Mouse (Mus musculus): Measurements from ENCODE around the gene Mgll. TPM values are rescaled to one million over a fixed set of nuclear protein-coding genes. Genes with fewer than 3 reads are reported as not detected.

Mgll gene
- total RNA-seq, 2 experiments from 2014 or later: 173 to 177 TPM

DNA sequence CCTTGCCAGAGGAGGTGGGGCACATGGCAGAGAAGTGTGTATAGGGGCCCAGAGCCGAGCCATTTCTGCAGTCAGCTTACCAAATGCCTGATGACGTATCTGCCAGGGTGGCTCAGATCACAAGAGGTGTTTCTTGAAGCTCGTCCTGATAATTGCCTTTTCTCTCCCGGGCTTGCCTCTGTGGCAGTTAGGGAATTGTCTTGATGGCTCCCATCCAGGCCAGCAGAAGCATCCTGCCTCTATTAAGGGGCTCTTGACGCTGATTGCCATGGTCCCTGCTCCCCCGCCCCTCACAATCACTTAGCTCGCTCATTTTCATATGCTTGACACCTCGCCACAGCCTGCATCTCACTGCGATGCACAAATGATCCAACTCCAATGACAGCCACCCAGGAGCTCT is 67.1 kb downstream of the Mgll start:
- intact Hi-C loops (cut with DNase I): no loop called here
- DNase-seq: no peak

DNA sequence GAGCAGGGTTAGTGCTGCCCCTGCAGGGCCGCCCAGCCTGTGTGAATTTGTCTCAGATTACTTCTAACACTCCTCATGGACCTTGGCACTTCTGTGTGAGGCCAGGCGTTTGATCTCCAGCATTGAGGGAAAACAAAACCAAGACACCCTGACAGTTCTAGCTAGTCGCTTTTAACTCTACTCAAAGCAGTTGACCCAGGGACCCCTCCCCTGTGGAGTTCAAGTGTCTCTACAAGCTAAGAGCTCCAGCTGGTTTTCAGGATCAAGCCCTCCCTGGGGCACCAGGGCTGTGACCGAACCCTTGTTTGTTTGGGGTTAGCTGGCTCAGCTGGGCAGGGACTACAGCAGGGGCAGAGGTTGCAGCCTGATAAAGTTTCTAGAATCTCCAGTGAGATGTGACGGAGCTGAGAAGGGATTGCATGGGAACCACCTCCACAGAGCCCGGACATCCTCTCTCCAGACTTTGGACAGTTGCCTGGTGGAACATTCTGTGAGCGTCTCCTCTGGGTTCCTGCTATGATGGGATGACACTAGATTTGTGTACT is 68.0 kb downstream of the Mgll start:
- DNase-seq: peak in 1 of 2 experiments; percentile 55
- intact Hi-C loops (cut with DNase I): no loop called here

DNA sequence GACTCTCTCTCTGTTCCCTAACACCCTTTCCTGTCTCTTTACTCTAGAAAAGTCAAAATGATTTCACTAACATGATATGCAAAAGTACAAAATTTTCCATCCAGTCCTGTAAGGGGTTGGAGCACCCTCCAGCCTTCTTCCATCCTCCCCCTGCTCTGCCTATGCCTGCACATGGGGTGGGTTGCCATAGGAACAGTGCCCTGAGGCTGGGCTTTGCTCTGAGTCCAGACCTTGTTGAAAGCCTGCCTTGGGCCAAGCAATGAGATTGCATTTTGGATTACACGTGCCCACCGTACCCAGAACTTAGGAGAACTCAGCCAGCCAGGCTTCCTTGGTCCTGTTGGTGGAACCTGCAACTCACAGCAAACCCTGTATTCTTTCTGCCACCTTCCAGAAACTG is 69.0 kb downstream of the Mgll start:
- DNase-seq: no peak
- intact Hi-C loops (cut with DNase I): no loop called here

DNA sequence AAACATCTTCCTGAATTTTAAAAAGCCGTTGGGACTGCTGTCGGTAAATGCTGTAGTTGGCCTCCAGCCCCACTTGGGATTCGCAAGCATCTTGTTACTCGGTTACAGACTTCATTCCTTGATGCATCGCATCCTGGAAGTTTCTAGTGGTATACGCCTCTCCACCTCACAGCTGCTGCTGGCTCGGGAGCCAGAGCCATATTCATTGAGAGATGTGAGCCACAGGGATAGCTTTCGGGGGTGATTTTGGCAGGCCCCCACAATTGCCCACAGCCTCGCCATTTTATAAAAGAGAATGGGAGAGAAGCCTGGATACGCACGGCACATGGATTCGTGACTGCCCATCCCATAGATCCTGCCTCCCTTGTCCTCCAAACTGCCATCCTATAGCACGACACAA is 69.7 kb downstream of the Mgll start:
- intact Hi-C loops (cut with DNase I): no loop called here
- no peak for DNase-seq

DNA sequence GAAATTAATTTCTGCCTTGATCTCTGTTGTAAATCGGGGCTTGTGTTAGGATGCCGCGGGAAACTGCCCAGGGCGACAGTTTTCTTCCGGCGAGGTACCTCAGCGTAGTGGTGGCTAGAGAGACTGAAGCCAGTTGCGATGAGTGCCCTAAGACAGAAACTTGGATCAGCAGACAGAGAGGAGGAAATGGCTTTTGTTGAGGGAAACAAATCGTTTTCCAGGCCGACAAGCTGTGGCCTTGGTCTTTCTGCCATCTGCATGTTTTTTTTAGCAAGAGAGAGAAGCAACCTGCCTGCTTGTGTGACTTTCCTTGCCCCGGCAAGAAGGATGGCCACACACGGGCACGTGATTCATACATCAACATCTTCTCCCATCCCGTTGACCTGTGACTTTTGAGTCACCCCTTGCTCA is 70.4 kb downstream of the Mgll start:
- intact Hi-C loops (cut with DNase I): no loop called here
- DNase-seq: no peak

DNA sequence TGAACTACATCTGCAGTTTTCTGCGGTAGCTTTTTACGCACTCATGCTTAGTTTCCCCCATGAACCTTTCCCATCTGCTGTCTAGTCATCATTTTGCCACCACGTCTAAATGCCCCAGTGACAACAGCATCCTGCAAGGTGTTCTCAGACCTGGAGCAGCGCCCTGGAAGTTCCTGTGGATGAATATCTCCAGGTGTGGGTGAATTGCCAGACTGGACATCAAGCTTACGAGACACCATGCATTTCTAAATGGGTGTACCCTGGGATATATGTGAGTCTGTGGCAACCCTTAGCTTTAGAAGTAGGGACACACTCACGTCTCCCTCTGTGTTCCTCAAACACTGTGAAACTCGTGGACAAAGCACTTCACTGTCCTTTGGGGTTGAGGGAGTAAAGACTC is 76.0 kb downstream of the Mgll start:
- intact Hi-C loops (cut with DNase I): no loop called here
- DNase-seq: no peak

DNA sequence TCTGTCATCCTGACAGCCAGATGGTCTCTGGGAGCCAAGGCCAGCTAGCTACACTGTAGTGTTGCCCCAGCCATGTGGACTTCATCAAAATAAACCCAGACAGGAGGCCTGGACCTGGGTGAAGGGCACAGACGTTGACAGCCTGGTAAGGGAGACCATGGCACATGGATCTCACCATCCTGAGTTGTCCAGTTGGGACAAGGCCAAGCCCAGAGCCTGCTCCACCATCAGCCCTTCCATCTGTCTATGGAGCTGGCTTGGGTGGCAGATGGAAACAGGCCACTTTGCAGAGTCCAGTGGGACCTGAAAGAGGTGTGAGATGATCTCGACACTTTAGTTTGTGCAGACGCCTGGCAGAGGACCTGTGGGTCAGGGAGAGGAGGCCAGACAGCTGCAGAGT is 76.5 kb downstream of the Mgll start:
- intact Hi-C loops (cut with DNase I): no loop called here
- no peak for DNase-seq

DNA sequence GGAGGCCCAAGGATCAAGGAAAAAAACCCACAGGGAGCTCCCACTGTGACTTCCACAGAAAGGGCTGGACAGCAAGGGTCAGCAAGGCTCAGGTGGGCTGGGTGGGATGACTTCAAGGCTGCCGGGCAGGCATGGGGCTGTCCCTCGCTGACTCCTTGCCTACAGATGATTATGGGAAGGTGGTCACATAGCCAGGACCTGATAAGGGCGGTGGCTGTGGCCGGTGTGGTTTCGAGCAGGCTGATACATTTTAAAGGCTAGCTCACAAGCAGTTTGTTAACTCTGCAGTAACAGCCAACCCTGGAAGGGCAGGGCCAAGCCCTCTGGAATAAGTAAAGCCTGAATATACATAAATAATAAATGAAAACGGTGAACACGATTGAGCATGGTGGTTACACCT is 78.8 kb downstream of the Mgll start:
- intact Hi-C loops (cut with DNase I): no loop called here
- DNase-seq: no peak

DNA sequence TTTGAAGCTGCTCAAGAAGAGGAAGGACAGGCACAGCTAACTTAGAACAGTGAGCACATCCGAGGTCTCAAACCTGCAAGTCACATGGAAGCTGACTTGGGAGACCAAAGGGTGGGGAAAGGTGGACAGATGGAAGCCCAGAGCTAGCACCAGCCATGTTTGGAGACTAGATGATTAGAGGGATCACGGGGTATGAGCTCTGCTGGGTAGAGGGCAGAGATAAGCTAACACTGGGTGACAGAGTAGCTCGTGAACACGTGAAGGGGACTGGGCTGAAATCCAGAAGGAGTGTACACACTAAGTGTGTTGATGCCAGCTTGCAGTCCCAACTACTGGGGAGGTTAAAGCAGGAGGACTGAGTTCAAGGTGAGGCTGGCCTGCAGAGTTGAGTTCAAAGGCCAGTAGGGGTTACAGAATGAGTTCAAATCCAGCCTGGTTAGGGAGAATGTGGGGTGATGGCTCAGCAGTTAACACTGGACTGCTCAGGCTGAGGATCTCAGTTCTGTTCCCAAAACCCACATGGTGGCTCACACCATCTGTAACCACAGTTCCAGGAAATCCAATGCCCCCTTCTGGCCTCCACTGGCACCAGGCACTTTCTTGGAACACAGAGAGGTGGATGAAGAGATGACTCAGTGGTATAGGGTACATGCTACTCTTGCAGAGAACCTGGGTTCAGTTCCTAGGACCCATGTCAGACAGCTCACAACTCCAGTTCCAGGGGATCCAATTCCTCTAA is 79.9 kb downstream of the Mgll start:
- intact Hi-C loops (cut with DNase I): no loop called here
- DNase-seq: no peak

DNA sequence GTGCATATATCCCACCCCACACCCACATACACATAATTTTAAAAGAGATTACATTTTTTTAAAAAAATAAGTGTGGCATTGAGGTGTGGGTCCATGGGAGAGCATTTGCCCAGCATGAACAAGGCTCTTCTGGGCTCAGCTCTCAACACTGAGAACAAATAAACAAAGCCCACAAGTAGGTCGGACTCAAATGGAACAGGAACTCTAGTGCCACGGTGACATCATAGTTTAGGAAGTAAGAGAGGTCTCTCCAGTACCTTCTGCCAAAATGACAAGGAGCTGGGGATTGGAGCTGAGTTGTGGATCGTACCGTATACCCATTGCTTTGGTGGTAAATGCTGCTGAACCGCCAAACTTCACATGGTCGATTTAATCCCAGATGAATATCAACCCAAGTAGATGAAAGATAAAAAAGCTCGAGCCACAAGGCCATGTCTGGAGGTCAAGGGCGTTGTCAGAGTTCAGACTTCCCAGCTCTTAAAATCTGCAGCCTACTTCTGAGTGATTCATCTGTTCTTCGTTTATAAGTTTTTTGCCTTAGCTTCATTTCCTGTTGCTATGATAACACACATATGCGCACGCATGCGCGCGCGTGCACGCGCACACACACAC is 80.9 kb downstream of the Mgll start:
- intact Hi-C loops (cut with DNase I): no loop called here
- no peak for DNase-seq

DNA sequence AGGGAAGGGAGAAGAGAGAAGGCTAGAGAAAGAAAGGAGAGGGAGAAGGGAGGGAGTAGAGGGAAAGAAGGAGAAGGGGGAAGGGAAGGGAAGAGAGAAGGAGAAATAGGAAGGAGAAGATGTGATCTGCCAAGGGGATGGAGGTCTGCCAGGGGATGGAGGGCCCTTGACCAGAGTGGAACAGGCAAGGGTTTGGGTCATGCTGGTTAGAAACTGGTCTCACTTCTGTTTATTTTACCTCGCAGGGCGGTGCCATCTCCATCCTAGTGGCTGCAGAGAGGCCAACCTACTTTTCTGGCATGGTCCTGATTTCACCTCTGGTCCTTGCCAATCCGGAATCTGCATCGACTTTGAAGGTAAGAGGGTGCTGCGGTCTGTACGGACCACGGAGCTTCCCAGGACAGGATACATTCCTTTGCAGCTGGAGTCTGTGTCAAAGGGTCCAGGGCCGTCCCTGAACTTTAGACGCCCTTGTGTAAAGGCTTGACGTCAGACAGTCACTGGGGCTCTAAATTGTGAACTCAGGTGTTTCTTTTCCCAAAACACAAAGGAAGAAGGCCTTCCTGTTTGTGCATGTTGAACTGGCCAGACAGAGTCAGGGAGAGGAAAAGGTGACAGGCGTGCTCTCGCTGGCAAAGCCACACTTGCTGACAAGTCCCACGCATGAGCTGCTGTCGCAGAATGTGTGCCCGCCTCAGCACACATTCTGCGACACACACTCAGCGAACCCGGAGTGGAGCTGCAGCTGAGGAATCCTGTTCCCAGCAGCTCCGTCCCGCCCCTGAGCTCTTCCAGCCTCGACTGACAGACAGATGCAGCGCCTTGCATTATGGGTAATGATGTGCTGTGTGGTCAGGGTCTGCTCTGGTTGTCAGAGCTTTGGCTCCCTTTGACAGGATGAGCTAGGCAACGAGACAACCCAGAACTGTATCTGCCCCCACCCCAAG is 85.2 kb downstream of the Mgll start:
- intact Hi-C loops (cut with DNase I): no loop called here
- no peak for DNase-seq

DNA sequence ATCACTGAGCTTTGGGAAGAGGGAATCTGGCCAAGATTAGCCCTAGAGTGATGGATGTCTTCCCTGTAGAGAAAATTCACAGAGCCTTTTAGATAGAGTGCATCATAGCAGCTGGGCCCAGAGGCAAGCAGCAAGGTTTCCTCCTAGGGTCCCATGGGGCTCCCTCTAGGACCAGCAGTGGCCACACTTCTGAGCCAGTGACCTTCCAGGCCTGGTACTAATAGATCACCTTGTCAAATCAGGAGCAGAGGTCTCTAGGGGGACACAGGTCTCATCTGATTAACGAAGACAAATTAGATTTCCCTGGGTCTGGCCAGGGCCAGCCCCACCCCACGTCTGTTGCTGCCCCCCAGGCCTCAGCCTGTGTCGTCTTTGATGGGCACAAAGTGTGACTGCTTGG is 86.1 kb downstream of the Mgll start:
- DNase-seq: no peak
- intact Hi-C loops (cut with DNase I): no loop called here

DNA sequence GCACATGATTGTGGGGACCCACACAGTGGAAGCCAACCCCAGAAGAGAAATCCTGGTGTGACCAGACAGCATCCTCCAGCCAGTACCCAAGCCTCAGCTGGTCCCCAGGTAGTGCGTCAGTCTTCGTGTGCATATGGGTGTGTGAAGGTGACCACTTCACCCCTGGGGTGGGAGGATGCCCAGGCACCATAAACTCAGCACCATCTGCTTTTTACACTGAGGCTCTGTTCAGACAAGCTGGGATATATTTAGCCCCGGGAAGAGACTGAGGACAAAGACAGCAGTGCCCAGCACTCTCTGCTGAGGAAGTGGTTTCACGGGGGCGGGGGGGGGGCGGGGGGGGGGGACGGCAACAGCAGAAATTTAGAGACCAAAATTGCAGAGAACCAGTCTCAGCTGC is 87.2 kb downstream of the Mgll start:
- no peak for DNase-seq
- intact Hi-C loops (cut with DNase I): no loop called here

DNA sequence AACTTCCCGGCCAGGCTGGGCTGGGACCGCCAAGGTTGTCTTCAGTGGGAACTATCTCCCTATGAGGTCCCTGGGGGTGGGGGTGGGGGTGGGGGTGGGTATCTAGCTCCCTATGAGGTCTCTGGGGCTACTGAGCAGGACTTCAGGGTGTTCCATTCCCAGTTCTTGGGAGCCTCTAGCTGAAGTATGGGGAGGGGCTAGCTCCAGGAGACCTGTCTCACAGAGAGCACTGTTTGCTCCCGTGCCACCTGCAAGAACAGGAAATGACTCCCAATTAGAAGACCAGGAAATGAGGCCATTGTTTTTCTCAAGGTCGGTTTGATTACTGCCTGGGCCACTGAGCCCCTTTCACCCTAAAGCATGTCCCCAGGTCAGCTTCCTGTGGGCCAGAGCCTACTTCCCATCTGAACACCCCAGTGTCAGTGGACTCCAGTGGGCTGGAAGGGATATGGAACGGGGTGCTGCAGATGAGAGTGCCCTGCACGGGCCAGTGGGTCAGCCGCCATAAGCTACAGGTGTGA is 87.7 kb downstream of the Mgll start:
- no peak for DNase-seq
- intact Hi-C loops (cut with DNase I): no loop called here

DNA sequence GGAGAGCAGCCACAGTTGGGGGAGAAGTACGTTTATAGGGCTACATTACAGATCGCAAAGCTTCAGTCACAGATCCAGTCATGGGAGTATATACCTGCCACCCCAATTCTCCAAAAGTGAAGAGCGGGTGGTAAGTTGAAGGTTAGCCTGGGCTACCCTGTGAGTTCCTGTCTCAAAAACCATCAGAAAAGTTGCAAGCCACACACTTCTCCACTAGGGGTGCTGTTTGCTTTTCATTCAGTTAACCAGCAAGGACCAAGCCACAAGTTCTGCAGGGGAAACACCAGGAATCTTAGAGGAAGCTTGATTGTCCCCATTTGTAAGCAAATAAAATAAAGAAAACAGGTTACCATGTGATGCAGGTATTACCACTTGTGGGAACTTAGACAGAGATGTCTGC is 88.7 kb downstream of the Mgll start:
- intact Hi-C loops (cut with DNase I): no loop called here
- DNase-seq: peak in 1 of 2 experiments; percentile 58

DNA sequence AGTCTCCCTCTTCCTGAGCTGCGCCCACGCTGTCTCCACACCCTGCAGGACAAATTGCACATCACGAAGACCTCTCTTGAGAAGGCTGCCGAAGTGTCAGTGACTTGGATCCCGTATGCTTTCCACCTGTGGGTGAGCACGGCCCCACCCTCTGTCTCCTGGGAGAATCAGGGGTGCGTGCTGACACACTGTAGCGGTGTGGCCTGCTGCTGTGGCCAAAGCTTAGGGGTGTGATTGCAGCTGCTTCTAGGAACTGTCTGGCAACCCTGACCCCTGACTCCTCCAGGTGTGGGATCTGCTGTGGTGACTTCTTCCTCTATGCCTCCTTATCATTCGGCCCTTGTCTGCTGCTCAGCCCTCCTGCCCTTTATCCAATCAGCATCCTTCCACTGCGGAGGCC is 89.6 kb downstream of the Mgll start:
- intact Hi-C loops (cut with DNase I): no loop called here
- no peak for DNase-seq

DNA sequence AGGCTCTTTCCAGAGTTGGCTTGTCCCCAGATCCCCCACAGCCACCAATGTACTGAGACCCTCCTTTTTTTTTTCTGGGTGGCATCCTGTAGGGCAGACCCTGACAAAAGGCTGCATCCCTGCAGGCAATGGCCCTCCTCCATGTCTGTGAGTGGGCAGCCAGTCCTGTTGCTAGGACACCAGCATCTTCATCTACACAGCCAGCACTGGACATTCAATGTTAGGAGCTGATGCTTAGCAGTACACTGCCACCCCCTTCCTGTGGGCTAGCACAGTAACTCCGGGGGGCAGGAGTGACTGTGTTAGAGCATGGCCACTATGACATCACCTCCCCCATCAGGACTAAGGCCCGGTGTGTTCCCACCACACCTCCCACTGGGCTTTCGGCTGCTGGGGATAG is 90.8 kb downstream of the Mgll start:
- intact Hi-C loops (cut with DNase I): no loop called here
- DNase-seq: no peak

DNA sequence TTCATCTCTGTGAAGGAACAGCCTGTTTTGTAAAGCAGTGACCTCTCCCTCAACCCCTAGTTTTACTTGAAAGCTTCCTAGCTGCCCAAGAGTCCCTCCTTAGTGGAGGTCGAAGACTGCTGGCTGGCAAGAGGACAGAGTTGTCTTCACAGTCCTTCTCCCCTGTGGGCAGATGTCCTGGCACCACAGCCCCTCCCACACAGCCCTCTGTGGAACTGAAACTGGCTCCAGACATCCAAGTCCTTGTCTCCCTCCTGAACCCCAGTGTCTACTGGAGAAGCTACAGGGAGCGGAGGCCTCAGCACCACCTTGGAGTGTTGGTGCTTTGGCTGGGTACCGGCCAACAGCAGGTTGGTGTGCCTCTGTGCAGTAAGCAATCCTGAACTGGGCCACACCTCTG is 91.3 kb downstream of the Mgll start:
- intact Hi-C loops (cut with DNase I): no loop called here
- no peak for DNase-seq

DNA sequence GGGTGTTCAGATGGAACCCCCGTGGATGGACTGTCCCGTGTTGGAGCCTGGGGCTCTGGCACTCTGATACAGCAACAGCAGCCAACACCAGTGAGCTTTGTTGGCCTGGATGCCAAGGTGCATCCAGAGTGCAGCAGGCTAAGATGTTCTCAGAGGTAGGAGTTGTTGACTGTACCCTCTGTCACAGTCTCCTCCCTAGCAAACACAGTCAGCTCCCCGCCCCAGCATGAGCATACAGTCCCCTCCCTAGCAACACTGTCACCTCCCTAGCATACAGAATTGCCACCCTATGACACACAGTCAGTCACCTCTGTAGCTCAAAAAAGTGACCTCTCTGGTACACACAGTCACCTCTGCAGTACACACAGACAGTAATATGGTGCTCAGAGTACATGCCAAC is 92.7 kb downstream of the Mgll start:
- no peak for DNase-seq
- intact Hi-C loops (cut with DNase I): no loop called here

DNA sequence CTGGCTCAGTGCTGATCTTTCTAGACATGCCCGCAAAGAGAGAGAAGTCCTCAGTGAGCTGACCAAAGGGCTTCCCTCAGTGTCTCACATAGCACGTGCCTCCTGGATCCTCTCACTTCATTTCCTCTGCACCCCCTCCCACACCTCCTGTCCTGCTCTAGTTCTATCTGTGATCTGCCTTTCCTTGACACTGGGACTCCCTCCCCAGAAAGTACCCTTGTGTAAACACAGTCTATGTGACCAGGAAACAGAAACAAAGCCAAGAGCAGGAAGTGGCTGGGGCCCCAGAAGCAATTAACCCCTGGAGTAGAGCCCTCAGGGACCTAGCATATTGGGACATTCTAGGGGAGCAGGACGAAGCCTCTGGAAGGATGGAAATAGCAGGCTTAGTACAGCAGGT is 96.6 kb downstream of the Mgll start:
- DNase-seq: no peak
- intact Hi-C loops (cut with DNase I): no loop called here

DNA sequence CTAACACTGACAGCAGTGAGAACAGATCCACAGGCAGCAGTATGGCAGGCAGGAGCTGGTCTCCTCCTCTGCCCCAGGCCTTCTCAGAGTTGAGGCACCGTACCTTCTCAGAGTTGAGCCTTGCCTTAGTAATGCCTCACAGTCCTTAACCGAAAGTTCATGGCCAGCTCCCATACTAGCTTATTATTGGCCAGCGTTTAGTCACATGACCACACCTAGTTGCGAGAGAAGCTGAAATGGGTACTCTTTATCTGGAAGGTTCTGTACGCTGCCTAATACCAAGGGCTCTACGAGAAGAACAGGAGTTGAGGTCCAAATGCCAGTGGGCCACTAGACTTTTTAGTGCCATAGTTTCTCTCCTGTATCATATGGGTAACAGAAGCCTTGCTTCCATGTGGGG is 97.1 kb downstream of the Mgll start:
- intact Hi-C loops (cut with DNase I): no loop called here
- DNase-seq: no peak

Measured in heart, postnatal 14 days (tissue).